Mouse (Mus musculus): ENCODE data around the gene Ap1g2. TPM values are rescaled to one million over a fixed set of nuclear protein-coding genes. Genes with fewer than 3 reads are reported as not detected.

Ap1g2 gene
- polyA plus RNA-seq (2012; fragmentation: generic; extraction: Trizol), result 6.5 TPM

DNA sequence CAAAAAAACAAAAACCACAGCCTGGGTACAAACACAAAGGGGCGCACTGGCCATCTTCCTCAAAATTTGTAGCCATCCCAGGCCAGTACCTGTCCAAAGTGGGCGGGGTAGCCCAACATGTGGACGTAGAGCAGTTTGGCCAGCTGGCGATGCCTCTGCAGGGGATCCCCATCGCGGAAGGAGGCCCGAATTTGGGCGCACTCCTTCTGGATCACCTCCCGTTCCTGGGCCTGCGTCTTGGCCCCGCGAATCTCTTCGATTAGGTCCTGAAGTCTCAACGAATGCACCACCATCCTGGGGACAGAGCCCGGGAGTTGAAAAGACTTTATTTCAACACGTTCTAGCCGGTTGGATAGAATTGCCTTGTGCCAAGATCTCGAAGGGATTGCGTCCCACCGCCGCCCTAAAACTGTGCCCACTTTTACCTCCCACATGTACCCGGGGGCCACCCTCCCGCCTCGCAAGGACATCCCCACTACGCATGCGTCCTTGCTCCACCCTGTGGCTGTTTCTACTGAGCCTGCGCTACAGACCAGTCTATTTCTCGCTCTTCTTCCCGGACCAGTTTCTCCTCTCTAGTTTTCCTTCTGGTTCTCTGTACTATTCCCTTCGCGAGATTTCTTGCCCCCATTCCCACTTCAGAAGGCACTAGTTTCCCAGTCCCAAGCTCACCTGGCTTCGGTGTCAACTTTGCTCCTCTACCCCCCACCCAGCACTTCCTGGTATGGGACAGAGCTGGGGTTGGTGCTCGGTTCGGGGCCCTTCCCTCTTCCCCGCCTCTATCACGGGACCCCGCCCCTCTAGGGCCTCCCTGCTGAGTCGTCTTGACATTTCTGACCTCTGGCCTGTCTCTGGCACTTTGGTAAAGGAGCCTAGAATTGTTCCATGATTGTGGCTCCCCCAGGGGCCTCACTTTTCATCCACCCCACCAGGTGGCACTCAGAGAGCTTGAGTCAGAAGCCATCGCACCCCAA, at the start of gene Ap1g2:
TSS of gene Ap1g2 (minus strand) at position 758 of the 974 bp plus-strand sequence.
- H3K79me2 ChIP-seq (ENCODE audit: control insufficient read depth, insufficient read depth), result no peaks in the 10 kb centered on the region
- H3K4me2 ChIP-seq (ENCODE audit: low read depth), result peak within 1 kb of the TSS; percentile 96
- no peaks in the 10 kb centered on the region for H3K36me3 ChIP-seq (ENCODE audit: control insufficient read depth, insufficient read depth)
- peak; percentile 69 for TF ChIP-seq POLR2A (IDR thresholded peaks at IDR 0.05; ENCODE audit: insufficient read length, low read depth)
- no peak for TF ChIP-seq USF1 (IDR thresholded peaks at IDR 0.05; ENCODE audit: low read depth)
- no peak for TF ChIP-seq CEBPB (IDR thresholded peaks at IDR 0.05; ENCODE audit: insufficient read depth, poor library complexity, severe bottlenecking)
- TF ChIP-seq SRF (IDR thresholded peaks at IDR 0.05; ENCODE audit: control insufficient read depth, insufficient read length, low read depth), result no peak
- peak; percentile 57 for TF ChIP-seq POLR2AphosphoS2 (IDR thresholded peaks at IDR 0.05; ENCODE audit: insufficient read length, low read depth)
- no peak within 1 kb of the TSS for H3ac ChIP-seq (ENCODE audit: control insufficient read depth, insufficient read length)
- H3K4me3 ChIP-seq, result peak within 1 kb of the TSS; percentile 35
- H3K27me3 ChIP-seq (ENCODE audit: control insufficient read depth, insufficient read depth, insufficient read length), result peaks cover 24% of the 10 kb centered on the region

DNA sequence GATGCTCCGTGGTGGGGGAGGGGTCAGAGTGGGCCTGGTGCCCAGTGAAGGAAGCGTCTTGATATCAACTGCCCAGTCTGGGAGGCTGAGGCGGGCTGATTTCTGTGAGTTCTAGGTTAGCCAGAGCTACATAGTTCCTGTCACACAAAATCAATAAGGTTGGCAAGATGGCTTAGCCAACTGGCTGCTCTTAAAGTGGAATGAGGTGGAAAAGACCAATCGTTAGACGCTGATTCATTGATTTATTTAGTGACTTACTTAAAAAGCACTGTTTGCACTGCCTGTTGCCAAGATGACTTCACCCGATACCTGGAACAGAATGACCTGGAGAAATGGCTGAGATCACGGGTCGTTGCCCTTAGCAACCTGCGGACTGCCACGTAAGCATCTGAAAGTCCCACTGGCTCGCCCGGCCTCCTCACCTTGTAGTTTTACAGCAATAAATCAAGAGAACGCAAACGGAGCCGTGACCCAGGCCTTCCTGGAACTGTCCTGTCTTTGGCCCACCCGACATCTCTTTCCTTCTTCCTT, 46.6 kb upstream of the Ap1g2 start:
- TF ChIP-seq MAX (IDR thresholded peaks at IDR 0.05; ENCODE audit: low read depth), result no peak
- no peak for TF ChIP-seq SRF (IDR thresholded peaks at IDR 0.05; ENCODE audit: control insufficient read depth, insufficient read length, low read depth)
- no peak for TF ChIP-seq POLR2A (IDR thresholded peaks at IDR 0.05; ENCODE audit: insufficient read length, low read depth)
- no peak for TF ChIP-seq E2F4 (IDR thresholded peaks at IDR 0.05; ENCODE audit: insufficient read depth)
- TF ChIP-seq CEBPB (IDR thresholded peaks at IDR 0.05; ENCODE audit: insufficient read depth, poor library complexity, severe bottlenecking), result no peak
- TF ChIP-seq TCF12 (IDR thresholded peaks at IDR 0.05; ENCODE audit: insufficient read depth, poor library complexity, severe bottlenecking), result no peak
- TF ChIP-seq MYOD1 (IDR thresholded peaks at IDR 0.05; ENCODE audit: control insufficient read depth in 1 of 3, insufficient read length in 2 of 3, low read depth in 2 of 3), result no peak
- TF ChIP-seq POLR2AphosphoS2 (IDR thresholded peaks at IDR 0.05; ENCODE audit: insufficient read length, low read depth), result no peak
- no peak for TF ChIP-seq REST (IDR thresholded peaks at IDR 0.05; ENCODE audit: insufficient read depth, insufficient read length)
- no peak for TF ChIP-seq MYOG (IDR thresholded peaks at IDR 0.05; ENCODE audit: control insufficient read depth in 1 of 3, insufficient read depth in 1 of 3, insufficient read length in 2 of 3, low read depth in 2 of 3)
- no peak for TF ChIP-seq TCF3 (IDR thresholded peaks at IDR 0.05; ENCODE audit: insufficient read length, low read depth)
- TF ChIP-seq USF1 (IDR thresholded peaks at IDR 0.05; ENCODE audit: low read depth), result no peak

DNA sequence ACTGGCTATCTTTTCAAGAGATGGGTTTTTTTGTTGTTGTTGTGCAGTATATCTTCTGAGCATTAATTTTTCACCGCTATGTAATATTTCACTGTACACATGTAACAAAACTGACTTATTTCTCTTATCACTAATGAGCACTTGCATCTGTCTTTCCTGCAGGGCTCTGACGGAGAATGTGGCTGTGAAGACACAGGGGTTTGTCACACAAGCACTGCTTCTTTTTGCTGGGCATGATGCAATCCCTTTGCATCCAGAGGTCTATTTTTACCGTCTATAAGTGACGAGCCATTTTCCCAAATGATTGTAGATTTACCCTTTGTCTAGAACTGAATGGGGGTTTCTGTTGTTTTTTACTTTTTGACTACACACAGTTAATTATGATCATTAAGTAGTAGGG, 45.8 kb upstream of the Ap1g2 start:
- no peaks in the 10 kb centered on the region for H3K79me2 ChIP-seq (ENCODE audit: control insufficient read depth, insufficient read depth)
- H3K4me2 ChIP-seq (ENCODE audit: low read depth), result no peak overlapping the region
- H3ac ChIP-seq (ENCODE audit: control insufficient read depth, insufficient read length), result no peak overlapping the region
- no peaks in the 10 kb centered on the region for H3K36me3 ChIP-seq (ENCODE audit: control insufficient read depth, insufficient read depth)
- no peak for TF ChIP-seq MYOD1 (IDR thresholded peaks at IDR 0.05; ENCODE audit: control insufficient read depth in 1 of 3, insufficient read length in 2 of 3, low read depth in 2 of 3)
- TF ChIP-seq POLR2AphosphoS2 (IDR thresholded peaks at IDR 0.05; ENCODE audit: insufficient read length, low read depth), result no peak
- no peak for TF ChIP-seq USF1 (IDR thresholded peaks at IDR 0.05; ENCODE audit: low read depth)
- no peak for TF ChIP-seq TCF3 (IDR thresholded peaks at IDR 0.05; ENCODE audit: insufficient read length, low read depth)
- TF ChIP-seq MAX (IDR thresholded peaks at IDR 0.05; ENCODE audit: low read depth), result no peak
- no peaks in the 10 kb centered on the region for H3K27me3 ChIP-seq (ENCODE audit: control insufficient read depth, insufficient read depth, insufficient read length)
- no peak overlapping the region for H3K4me3 ChIP-seq

More for the DNA sequence above, 46.6 kb upstream of the Ap1g2 start:
- no peak overlapping the region for H3ac ChIP-seq (ENCODE audit: control insufficient read depth, insufficient read length)
- no peaks in the 10 kb centered on the region for H3K27me3 ChIP-seq (ENCODE audit: control insufficient read depth, insufficient read depth, insufficient read length)
- H3K79me2 ChIP-seq (ENCODE audit: control insufficient read depth, insufficient read depth), result no peaks in the 10 kb centered on the region
- H3K4me2 ChIP-seq (ENCODE audit: low read depth), result no peak overlapping the region
- no peak overlapping the region for H3K4me3 ChIP-seq
- H3K36me3 ChIP-seq (ENCODE audit: control insufficient read depth, insufficient read depth), result no peaks in the 10 kb centered on the region

DNA sequence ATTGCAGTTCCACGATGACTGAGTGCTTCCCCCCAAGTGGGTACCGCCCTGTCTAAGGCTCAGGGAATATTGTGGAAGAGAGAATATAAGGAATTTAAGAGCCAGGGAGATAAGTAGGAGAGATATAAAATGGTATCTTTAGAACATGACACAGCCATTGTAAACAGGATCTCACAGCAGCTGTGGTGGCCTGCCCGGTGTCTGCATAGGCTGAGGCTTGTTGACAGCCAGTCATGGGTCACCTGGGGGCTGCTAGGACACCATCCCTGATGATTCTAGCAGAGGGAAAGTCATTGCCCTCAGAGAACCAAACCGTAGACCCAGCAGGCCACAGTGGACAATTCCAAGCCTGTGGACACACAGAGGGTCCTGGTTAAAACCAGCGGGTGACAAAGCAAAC, 44.6 kb upstream of the Ap1g2 start:
- H3K4me3 ChIP-seq, result no peak overlapping the region
- peaks cover 8% of the 10 kb centered on the region for H3K27me3 ChIP-seq (ENCODE audit: control insufficient read depth, insufficient read depth, insufficient read length)
- TF ChIP-seq CEBPB (IDR thresholded peaks at IDR 0.05; ENCODE audit: insufficient read depth, poor library complexity, severe bottlenecking), result no peak
- no peak for TF ChIP-seq POLR2AphosphoS2 (IDR thresholded peaks at IDR 0.05; ENCODE audit: insufficient read length, low read depth)
- TF ChIP-seq POLR2A (IDR thresholded peaks at IDR 0.05; ENCODE audit: insufficient read length, low read depth), result no peak
- no peak for TF ChIP-seq TCF12 (IDR thresholded peaks at IDR 0.05; ENCODE audit: insufficient read depth, poor library complexity, severe bottlenecking)
- TF ChIP-seq USF1 (IDR thresholded peaks at IDR 0.05; ENCODE audit: low read depth), result no peak
- TF ChIP-seq TCF3 (IDR thresholded peaks at IDR 0.05; ENCODE audit: insufficient read length, low read depth), result no peak
- no peak for TF ChIP-seq E2F4 (IDR thresholded peaks at IDR 0.05; ENCODE audit: insufficient read depth)
- peak in 1 of 3 experiments; percentile 67 for TF ChIP-seq MYOG (IDR thresholded peaks at IDR 0.05; ENCODE audit: control insufficient read depth in 1 of 3, insufficient read depth in 1 of 3, insufficient read length in 2 of 3, low read depth in 2 of 3)
- no peak for TF ChIP-seq SRF (IDR thresholded peaks at IDR 0.05; ENCODE audit: control insufficient read depth, insufficient read length, low read depth)
- TF ChIP-seq MAX (IDR thresholded peaks at IDR 0.05; ENCODE audit: low read depth), result no peak
- peak in 1 of 3 experiments; percentile 73 for TF ChIP-seq MYOD1 (IDR thresholded peaks at IDR 0.05; ENCODE audit: control insufficient read depth in 1 of 3, insufficient read length in 2 of 3, low read depth in 2 of 3)
- no peak for TF ChIP-seq REST (IDR thresholded peaks at IDR 0.05; ENCODE audit: insufficient read depth, insufficient read length)
- no peaks in the 10 kb centered on the region for H3K79me2 ChIP-seq (ENCODE audit: control insufficient read depth, insufficient read depth)
- H3K4me2 ChIP-seq (ENCODE audit: low read depth), result no peak overlapping the region
- no peaks in the 10 kb centered on the region for H3K36me3 ChIP-seq (ENCODE audit: control insufficient read depth, insufficient read depth)
- no peak overlapping the region for H3ac ChIP-seq (ENCODE audit: control insufficient read depth, insufficient read length)
